Comparison of ENCODE assay signal across 9 mouse cellular contexts in genomic region chr13:113699415-113699873, GRCm38 (mm10). TPM values are rescaled to one million over a fixed set of nuclear protein-coding genes. Genes with fewer than 3 reads are reported as not detected.
DNase-seq lines count a peak whose midpoint lies in the region; ATAC-seq and TF ChIP-seq lines count a peak whose summit lies in the region.
"Had no signal": no experiment of that assay in that cellular context is flagged by ENCODE, and none has a peak within 500 bp of the region (broad histone marks: within the 10 kb centered on the region; RNA-seq: fewer than 3 reads in every experiment).

No protein-coding gene starts in this region.

- no peak overlapping the region for H3K27ac ChIP-seq in lung, embryonic 15.5 days
- no peak overlapping the region for H3K27ac ChIP-seq in lung, postnatal 0 days (ENCODE audit: low read length)
- H3K27ac ChIP-seq in forebrain, embryonic 14.5 days (ENCODE audit: low read depth, low read length), result no peak overlapping the region
- H3K27ac ChIP-seq in liver, embryonic 14.5 days, result no peak overlapping the region

- H3K9ac ChIP-seq in lung, embryonic 15.5 days, result no peak overlapping the region
- no peak overlapping the region for H3K9ac ChIP-seq in lung, postnatal 0 days (replicated peaks; ENCODE audit: low read depth)
- no peak overlapping the region for H3K9ac ChIP-seq in forebrain, embryonic 14.5 days (ENCODE audit: low read length)
- H3K9ac ChIP-seq in liver, embryonic 14.5 days (replicated peaks), result no peak overlapping the region

- no peaks in the 10 kb centered on the region for H3K36me3 ChIP-seq in lung, embryonic 15.5 days
- H3K36me3 ChIP-seq in lung, postnatal 0 days (ENCODE audit: insufficient read depth, low read length), result no peaks in the 10 kb centered on the region
- H3K36me3 ChIP-seq in forebrain, embryonic 14.5 days (ENCODE audit: control insufficient read depth, insufficient read depth, low read length), result no peaks in the 10 kb centered on the region
- H3K36me3 ChIP-seq in liver, embryonic 14.5 days (replicated peaks; ENCODE audit: control insufficient read depth, insufficient read depth, low read depth), result no peaks in the 10 kb centered on the region

- H3K4me1 ChIP-seq in lung, embryonic 15.5 days, result peaks cover 4% of the 10 kb centered on the region; the same call in 1 of the 2 replicates
- H3K4me1 ChIP-seq in lung, postnatal 0 days (ENCODE audit: insufficient read depth, low read depth, low read length), result no peaks in the 10 kb centered on the region
- H3K4me1 ChIP-seq in forebrain, embryonic 14.5 days (ENCODE audit: control insufficient read depth, insufficient read depth, low read length), result peaks cover 3% of the 10 kb centered on the region; the same call in 1 of the 2 replicates
- peaks cover 0 to 10% of the 10 kb centered on the region in 2 experiments; a peak in 2 of 4 replicates for H3K4me1 ChIP-seq in liver, embryonic 14.5 days (replicated peaks; ENCODE audit: control insufficient read depth in 2 of 2, insufficient read depth in 2 of 2, low read length in 1 of 2)
- H3K4me1 ChIP-seq in lung, adult 2 months (ENCODE audit: control insufficient read depth, insufficient read depth, low read length), result no peaks in the 10 kb centered on the region

- no peaks in the 10 kb centered on the region for H3K27me3 ChIP-seq in lung, embryonic 15.5 days
- no peaks in the 10 kb centered on the region for H3K27me3 ChIP-seq in lung, postnatal 0 days (replicated peaks; ENCODE audit: insufficient read depth, low read length)
- no peaks in the 10 kb centered on the region for H3K27me3 ChIP-seq in forebrain, embryonic 14.5 days (replicated peaks; ENCODE audit: control insufficient read depth, insufficient read depth, low read length)
- no peaks in the 10 kb centered on the region for H3K27me3 ChIP-seq in liver, embryonic 14.5 days (ENCODE audit: control insufficient read depth, insufficient read depth, low read length)

- 37% methylated on average over 11 of the region's 11 CpGs for WGBS in lung, embryonic 15.5 days
- WGBS in lung, postnatal 0 days, result 41% methylated on average over 11 of the region's 11 CpGs
- 17% methylated on average over 11 of the region's 11 CpGs for WGBS in forebrain, embryonic 14.5 days
- WGBS in liver, embryonic 14.5 days (ENCODE audit: insufficient replicate concordance), result 35% methylated on average over 11 of the region's 11 CpGs
- WGBS in lung, adult 2 months, result 61% methylated on average over 11 of the region's 11 CpGs

- H3K4me2 ChIP-seq in lung, embryonic 15.5 days, result peak overlapping the region; percentile 12; the same call in 1 of the 2 replicates
- H3K4me2 ChIP-seq in lung, postnatal 0 days (replicated peaks; ENCODE audit: low read depth, low read length), result no peak overlapping the region
- peak overlapping the region; percentile 3; the same call in 1 of the 2 replicates for H3K4me2 ChIP-seq in forebrain, embryonic 14.5 days (ENCODE audit: low read length)
- peak overlapping the region; percentile 33 for H3K4me2 ChIP-seq in liver, embryonic 14.5 days (ENCODE audit: low read depth)

- TF ChIP-seq CTCF in lung, postnatal 0 days (IDR thresholded peaks at IDR 0.05), result no peak
- no peak for TF ChIP-seq CTCF in liver, embryonic 14.5 days (IDR thresholded peaks at IDR 0.05; ENCODE audit: low read depth)
- no peak for TF ChIP-seq CTCF in lung, adult 2 months (IDR thresholded peaks at IDR 0.05; ENCODE audit: insufficient read depth, low read length)

- H3K4me3 ChIP-seq in lung, embryonic 15.5 days, result no peak overlapping the region
- no peak overlapping the region for H3K4me3 ChIP-seq in lung, postnatal 0 days (ENCODE audit: low read depth, low read length)
- H3K4me3 ChIP-seq in forebrain, embryonic 14.5 days (ENCODE audit: low read depth, low read length), result no peak overlapping the region
- H3K4me3 ChIP-seq in liver, embryonic 14.5 days (ENCODE audit: insufficient read depth in 1 of 2, low read depth in 2 of 2, low read length in 2 of 2), result no peak overlapping the region
- no peak overlapping the region for H3K4me3 ChIP-seq in lung, adult 2 months (replicated peaks; ENCODE audit: extremely low read depth, low read depth, low read length)

- ATAC-seq in lung, embryonic 15.5 days (ENCODE audit: borderline replicate concordance, extremely low read depth, low FRiP score, low TSS enrichment), result no peak
- ATAC-seq in lung, postnatal 0 days, result no peak
- peak; percentile 58; the same call in 1 of the 2 replicates for ATAC-seq in forebrain, embryonic 14.5 days
- ATAC-seq in liver, embryonic 14.5 days (ENCODE audit: insufficient read depth), result peak; percentile 94

- no peaks in the 10 kb centered on the region; the same call in 1 of the 2 replicates for H3K9me3 ChIP-seq in lung, embryonic 15.5 days
- no peaks in the 10 kb centered on the region for H3K9me3 ChIP-seq in lung, postnatal 0 days (ENCODE audit: low read length)
- H3K9me3 ChIP-seq in forebrain, embryonic 14.5 days (replicated peaks; ENCODE audit: control insufficient read depth, low read length), result no peaks in the 10 kb centered on the region
- no peaks in the 10 kb centered on the region for H3K9me3 ChIP-seq in liver, embryonic 14.5 days (ENCODE audit: control insufficient read depth, low read length)

- no peak for TF ChIP-seq POLR2A in lung, adult 2 months (IDR thresholded peaks at IDR 0.05; ENCODE audit: borderline replicate concordance, extremely low read depth, low read depth, low read length)

- DNase-seq in lung, postnatal 0 days (ENCODE audit: low spot score), result no peak
- DNase-seq in forebrain, embryonic 14.5 days (ENCODE audit: low spot score), result peak; percentile 40
- peak; percentile 11 to 40 (median 23) for DNase-seq in liver, embryonic 14.5 days (ENCODE audit: low read depth in 3 of 3, low spot score in 3 of 3)
- DNase-seq in retina, postnatal 1 day, result peak; percentile 77
- DNase-seq in gastrocnemius, postnatal 25 days, result no peak
- no peak for DNase-seq in lung, adult 2 months
- DNase-seq: gastrocnemius, postnatal 36 days; kidney, adult 9 months had no signal

- no peak for TF ChIP-seq EP300 in lung, postnatal 0 days (IDR thresholded peaks at IDR 0.05)
- peak; percentile 57 for TF ChIP-seq EP300 in liver, embryonic 14.5 days (IDR thresholded peaks at IDR 0.05; ENCODE audit: low read depth)

RNA-seq across cellular contexts. Expression of gene Hspb3, which starts 36.0 kb away (rescaled TPM):
- polyA plus RNA-seq in lung, embryonic 15.5 days (2015; fragmentation: Nextera tagmentation; extraction: Ambion mirVana), result 1.1 and 2.0 TPM in 2 replicates
- polyA plus RNA-seq in lung, postnatal 0 days (2015; fragmentation: Nextera tagmentation; extraction: Ambion mirVana), result 0.62 and 0.96 TPM in 2 replicates
- polyA plus RNA-seq in forebrain, embryonic 14.5 days (2014; fragmentation: Nextera tagmentation; extraction: Ambion mirVana), result 1.1 TPM in 1 of 2 replicates, not detected in the other
- 0.06 TPM in 1 of 2 replicates, not detected in the other for polyA plus RNA-seq in liver, embryonic 14.5 days (2012; rRNA removed)
- polyA plus RNA-seq in liver, embryonic 14.5 days (2014; fragmentation: Nextera tagmentation; extraction: Ambion mirVana), result not detected in 2 replicates
- 10 to 100 TPM; 49.4 to 49.6 TPM for total RNA-seq in gastrocnemius, postnatal 25 days (2021)
- polyA plus RNA-seq in lung, adult 2 months (2012; rRNA removed), result 0.27 and 0.92 TPM in 2 replicates

Comparison
In these comparisons a context has a peak if more than half of its experiments do, and no peak if none do; other contexts are left out.
1. ATAC-seq: peak in forebrain, embryonic 14.5 days (single experiment) and liver, embryonic 14.5 days (single experiment); none in lung, embryonic 15.5 days (single experiment) and lung, postnatal 0 days (single experiment).
2. DNase-seq: peak in forebrain, embryonic 14.5 days (single experiment), liver, embryonic 14.5 days (3 of 3) and retina, postnatal 1 day (single experiment); none in lung, postnatal 0 days (single experiment), gastrocnemius, postnatal 25 days (single experiment) and lung, adult 2 months (single experiment).